Mouse (Mus musculus) kidney, embryonic 16.5 days (tissue): ENCODE data around the gene Cox7c. TPM values are rescaled to one million over a fixed set of nuclear protein-coding genes. Genes with fewer than 3 reads are reported as not detected.
A peak's percentile ranks its signal among the peaks of the same experiment; 100 is the strongest.
"Not testable (repeated sequence)": the region's sequence is repeated elsewhere in the genome, so short reads cannot be mapped to it uniquely, and the experiment has no call there.

Source experiments
- ATAC-seq: fragments of 200-750 bp; cut with Nextera tagmentation; 2 replicates; pipeline ENCODE4 v1.8.0; 2017; ENCODE audit warnings: moderate TSS enrichment; ENCODE audit not compliant: low FRiP score, low TSS enrichment
- H3K27ac ChIP-seq: fragments of 300-500 bp; sonication (generic); 2 replicates; pipeline ENCODE4 v1.5.1; 2014; ENCODE audit warnings: low read length
- H3K27me3 ChIP-seq: fragments of 300-500 bp; sonication (generic); 2 replicates; pipeline ENCODE4 v1.6.1; 2014; ENCODE audit warnings: low read length, control low read depth, mixed read lengths; ENCODE audit not compliant: insufficient read depth
- H3K36me3 ChIP-seq: fragments of 300-500 bp; sonication (generic); 2 replicates; pipeline ENCODE4 v1.6.1; 2014; ENCODE audit warnings: low read length, control low read depth, mixed read lengths; ENCODE audit not compliant: insufficient read depth
- H3K4me1 ChIP-seq: fragments of 300-500 bp; sonication (generic); 2 replicates; pipeline ENCODE4 v1.6.1; 2014; ENCODE audit warnings: low read length, control low read depth, mixed read lengths; ENCODE audit not compliant: insufficient read depth
- H3K4me2 ChIP-seq: fragments of 300-500 bp; sonication (generic); replicated peaks from 2 replicates; pipeline ENCODE4 v1.6.1; 2014; ENCODE audit warnings: low read depth, low read length
- H3K4me3 ChIP-seq: fragments of 300-500 bp; sonication (generic); 2 replicates; pipeline ENCODE4 v1.5.1; 2014; ENCODE audit warnings: mild to moderate bottlenecking, low read length
- H3K9ac ChIP-seq: fragments of 300-500 bp; sonication (generic); replicated peaks from 2 replicates; pipeline ENCODE4 v1.6.1; 2014; ENCODE audit warnings: low read length
- H3K9me3 ChIP-seq: fragments of 300-500 bp; sonication (generic); 2 replicates; pipeline ENCODE4 v1.6.1; 2016; ENCODE audit warnings: low read length, control low read depth
- WGBS: fragments of 180-500 bp; shearing (Covaris S2); extraction: QIAGEN DNeasy Blood & Tissue Kit; methylation state at CpG from one replicate; pipeline ENCODE4 v1.1.7; 2014; 5-methylcytosine and 5-hydroxymethylcytosine counted together
- polyA plus RNA-seq: library from polyadenylated mRNA; unstranded; fragments of >200 nt; fragmentation: Nextera tagmentation; extraction: Ambion mirVana; gene quantifications from 2 replicates; pipeline ENCODE4 v1.2.1, GENCODE M21; 2015

Cox7c gene
- polyA plus RNA-seq, result 620 and 628 TPM in 2 replicates

DNA sequence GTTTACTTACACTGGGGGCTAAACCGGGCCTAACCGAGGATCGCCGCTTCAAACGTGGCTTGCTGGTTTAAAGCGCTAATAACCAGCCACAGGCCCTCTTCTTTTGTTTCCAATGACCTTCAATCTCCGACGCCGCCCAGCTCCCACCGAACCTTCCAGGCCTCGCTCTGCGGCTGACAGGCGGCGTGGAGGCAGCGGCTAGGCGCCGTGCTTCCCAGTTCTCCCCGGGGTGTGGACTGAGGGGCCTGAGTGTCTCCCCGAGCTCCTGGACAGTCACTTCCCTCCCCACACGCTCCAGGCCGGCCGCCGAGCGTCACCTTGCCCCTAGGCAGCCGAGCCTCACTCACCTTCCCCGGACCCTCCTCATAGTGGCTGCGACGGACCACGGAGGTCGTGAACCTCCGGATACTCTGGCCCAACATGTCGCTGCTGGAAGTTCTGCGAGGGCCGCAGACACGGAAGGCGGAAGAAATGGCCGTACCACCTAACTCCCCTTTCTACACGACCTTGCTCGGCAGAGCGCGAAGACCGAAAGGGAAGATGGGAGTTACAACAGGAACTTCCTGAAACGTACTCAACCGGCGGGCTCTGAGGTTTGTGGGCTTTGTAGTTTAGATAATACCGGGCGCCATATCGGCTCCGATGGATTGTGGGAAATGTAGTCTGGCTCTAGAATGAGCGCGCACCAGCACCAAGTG is at the start of gene Cox7c:
TSS of gene Cox7c (minus strand) at position 651 of the 698 bp plus-strand sequence.
- Histone ChIP-seq H3K4me2 (peak within 1 kb of the TSS; percentile 68), H3K9me3 (no peaks in the 10 kb centered on the region), H3K36me3 (peaks cover 8% of the 10 kb centered on the region), H3K27me3 (no peaks in the 10 kb centered on the region), H3K4me3 (peak within 1 kb of the TSS; percentile 91), H3K9ac (peak within 1 kb of the TSS; percentile 98), H3K27ac (peak within 1 kb of the TSS; percentile 92), H3K4me1 (peaks cover 3% of the 10 kb centered on the region; the same call in 1 of the 2 replicates)
- under 1% methylated on average over 50 of the region's 51 CpGs for WGBS
- ATAC-seq, result peak; percentile 99

DNA sequence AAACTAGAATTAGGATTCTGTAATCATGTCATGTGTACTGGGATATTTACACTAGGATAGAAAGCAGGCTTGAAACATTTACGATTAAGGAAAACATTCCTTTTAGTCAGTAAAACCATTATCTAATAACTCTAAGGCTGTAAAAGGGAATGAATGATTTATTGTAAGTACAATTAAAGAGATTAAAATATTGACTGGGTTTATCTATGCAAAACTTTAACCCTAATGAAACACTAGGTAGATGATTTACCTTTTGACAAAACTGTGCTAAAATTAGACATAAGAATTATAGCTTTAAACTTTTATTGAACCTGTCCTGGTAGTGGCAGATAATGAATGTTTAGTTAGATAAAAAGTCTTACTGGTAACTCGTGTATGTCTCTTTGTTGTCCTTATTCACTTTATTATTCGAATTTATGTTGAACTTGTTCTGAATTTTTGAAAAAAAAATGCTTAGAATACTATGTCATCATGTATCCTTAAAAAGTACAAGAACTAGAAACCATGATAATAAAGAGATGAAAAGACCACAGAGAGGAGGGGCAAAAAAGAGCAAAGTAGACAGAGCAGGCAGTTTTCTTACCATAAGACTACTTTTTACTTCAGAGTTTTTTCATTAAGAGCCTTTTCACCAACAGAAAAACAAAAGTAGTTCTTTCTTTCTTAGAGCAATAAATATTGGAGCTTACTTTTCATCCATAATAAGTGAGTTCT is 21.5 kb upstream of the Cox7c start:
- H3K4me1 ChIP-seq, result no peaks in the 10 kb centered on the region
- no peaks in the 10 kb centered on the region for H3K36me3 ChIP-seq
- H3K9ac ChIP-seq, result no peak overlapping the region
- no peak overlapping the region for H3K27ac ChIP-seq
- H3K27me3 ChIP-seq, result no peaks in the 10 kb centered on the region
- no peaks in the 10 kb centered on the region for H3K9me3 ChIP-seq
- no peak overlapping the region for H3K4me3 ChIP-seq
- peak; percentile 19; the same call in 1 of the 2 replicates for ATAC-seq
- WGBS, result 43% methylated on average over 3 of the region's 3 CpGs
- H3K4me2 ChIP-seq, result no peak overlapping the region

DNA sequence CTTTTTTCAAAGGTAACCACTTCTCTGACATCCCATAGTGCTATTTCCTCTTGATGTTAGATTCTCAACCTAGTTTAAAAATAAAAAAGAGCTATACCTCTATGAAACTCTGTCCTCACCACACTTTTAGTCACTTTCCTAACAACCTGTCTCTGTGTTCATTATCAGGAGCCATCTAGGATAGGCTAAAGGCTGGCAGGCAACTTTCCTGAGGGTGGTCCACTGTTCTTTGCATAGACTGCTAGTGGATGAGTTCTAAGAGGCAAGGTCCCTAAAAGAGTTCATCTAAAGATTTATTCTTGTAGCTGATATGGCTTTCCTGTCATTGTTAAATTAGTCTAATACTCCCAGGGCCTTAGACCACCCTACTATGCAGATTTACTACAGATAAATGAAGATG is 20.8 kb upstream of the Cox7c start:
- Histone ChIP-seq H3K27ac (no peak overlapping the region), H3K4me1 (no peaks in the 10 kb centered on the region), H3K4me2 (no peak overlapping the region), H3K9me3 (no peaks in the 10 kb centered on the region), H3K27me3 (no peaks in the 10 kb centered on the region), H3K9ac (no peak overlapping the region), H3K36me3 (no peaks in the 10 kb centered on the region), H3K4me3 (no peak overlapping the region)
- ATAC-seq, result no peak

DNA sequence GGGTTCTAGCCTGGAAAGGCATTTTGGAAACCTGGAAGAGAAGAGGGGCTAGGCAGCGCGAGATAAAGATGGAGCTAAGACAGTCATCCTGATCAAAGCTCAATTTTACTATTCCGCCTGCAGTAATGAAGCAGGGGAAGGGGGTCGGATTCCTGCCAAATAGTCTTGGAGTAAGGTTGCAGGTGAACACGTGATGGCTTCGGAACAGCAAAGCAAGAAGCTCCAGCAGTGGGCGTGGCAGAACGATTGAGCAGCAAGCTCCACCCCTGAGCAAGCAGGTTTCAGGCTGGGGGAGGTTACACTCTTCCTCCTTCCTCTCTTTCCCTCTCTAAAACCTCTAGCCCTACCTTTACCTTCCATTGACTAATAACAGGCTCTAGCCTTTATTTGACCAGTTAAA is 7.4 kb upstream of the Cox7c start:
- H3K36me3 ChIP-seq, H3K9me3 ChIP-seq, ATAC-seq, H3K27ac ChIP-seq, H3K4me2 ChIP-seq, H3K27me3 ChIP-seq, H3K4me3 ChIP-seq, H3K4me1 ChIP-seq, H3K9ac ChIP-seq: not testable (repeated sequence)
- 29% methylated on average over 8 of the region's 8 CpGs for WGBS

DNA sequence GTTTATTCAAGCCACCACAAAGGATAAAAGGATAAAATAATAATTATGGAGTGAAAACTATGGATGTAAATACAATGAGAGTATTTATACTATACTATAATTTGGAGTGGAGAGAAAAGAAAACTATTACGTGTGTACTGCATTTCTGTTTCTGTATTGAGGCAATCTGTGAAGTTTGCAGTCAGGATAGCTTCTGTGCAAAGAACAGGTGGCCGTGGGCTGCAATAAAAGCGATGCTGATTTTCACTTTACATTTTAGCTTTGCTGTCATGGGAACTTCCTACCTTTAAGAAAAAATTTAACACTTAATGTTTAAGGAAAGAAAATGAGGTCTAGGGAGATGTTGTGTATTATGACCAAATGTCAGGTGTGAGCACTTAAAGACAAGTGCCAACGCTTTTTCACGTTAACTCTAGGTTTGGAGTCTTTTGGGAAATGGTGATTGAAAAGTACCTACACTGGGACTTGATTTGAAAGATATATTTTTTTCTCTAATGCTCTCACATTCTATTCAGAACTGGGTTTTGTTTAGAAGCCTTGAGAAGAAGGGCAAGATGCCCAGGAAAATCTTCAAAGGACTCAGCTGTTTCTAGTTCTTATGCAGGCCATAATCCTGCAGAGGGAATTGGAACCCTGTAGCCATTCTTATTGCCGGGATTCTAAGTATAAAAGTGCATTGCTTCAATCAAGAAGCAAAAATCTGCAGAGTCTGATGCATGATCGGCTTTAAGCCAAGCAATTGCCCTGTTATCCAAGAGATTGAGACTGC is 41.6 kb downstream of the Cox7c start:
- no peaks in the 10 kb centered on the region for H3K9me3 ChIP-seq
- no peaks in the 10 kb centered on the region for H3K27me3 ChIP-seq
- no peak overlapping the region for H3K27ac ChIP-seq
- H3K9ac ChIP-seq, result no peak overlapping the region
- no peak for ATAC-seq
- no peaks in the 10 kb centered on the region for H3K4me1 ChIP-seq
- no peak overlapping the region for H3K4me3 ChIP-seq
- no peak overlapping the region for H3K4me2 ChIP-seq
- no peaks in the 10 kb centered on the region for H3K36me3 ChIP-seq
- WGBS, result 85% methylated on average over 7 of the region's 7 CpGs
